In the genomic region with DNA sequence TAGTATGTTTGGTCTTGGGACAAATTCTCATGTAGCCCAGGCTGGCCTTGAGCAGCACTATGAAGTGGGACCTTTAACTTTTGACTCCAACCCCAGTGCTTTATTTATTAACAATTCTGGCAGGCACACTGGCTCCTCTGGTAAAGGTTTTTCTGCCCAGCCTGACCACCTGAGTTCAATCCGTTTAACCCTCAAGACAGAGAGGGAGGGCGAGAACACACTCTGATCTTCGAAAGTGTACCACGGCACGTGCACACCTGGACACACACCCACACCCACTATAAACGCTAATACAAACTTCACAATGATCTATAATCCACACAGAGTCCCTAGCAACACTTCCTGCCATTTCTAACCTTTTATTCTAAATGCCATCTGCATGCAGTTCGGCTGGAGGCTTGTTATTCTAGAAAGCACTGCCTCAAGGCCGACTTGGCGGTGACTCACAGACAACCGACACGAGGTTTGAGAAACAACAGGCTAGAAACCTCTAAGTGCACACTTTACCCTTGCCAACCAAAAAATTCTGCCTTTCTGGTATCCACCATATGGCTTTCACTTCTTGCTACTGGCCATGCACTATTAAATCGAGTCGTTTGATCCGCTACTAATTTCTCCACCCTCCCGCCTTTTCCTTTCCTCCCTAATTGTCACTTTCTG, we compare ENCODE assay signal across 8 mouse cellular contexts. TPM values are rescaled to one million over a fixed set of nuclear protein-coding genes. Genes with fewer than 3 reads are reported as not detected.
DNase-seq lines count a peak whose midpoint lies in the region; ATAC-seq and TF ChIP-seq lines count a peak whose summit lies in the region.

No protein-coding gene starts in this region.

- H3K4me1 ChIP-seq in heart, embryonic 14.5 days (ENCODE audit: control insufficient read depth in 2 of 2, insufficient read depth in 2 of 2, low read length in 2 of 2): peaks cover 3 to 14% of the 10 kb centered on the region in 2 experiments; a peak in 3 of 4 replicates
- H3K4me1 ChIP-seq in hindbrain, embryonic 15.5 days (replicated peaks): peaks cover 13% of the 10 kb centered on the region
- H3K4me1 ChIP-seq in midbrain, embryonic 12.5 days: peaks cover 12% of the 10 kb centered on the region

- 15% methylated on average over 15 of the region's 15 CpGs for WGBS in heart, embryonic 14.5 days
- 17% methylated on average over 15 of the region's 15 CpGs for WGBS in hindbrain, embryonic 15.5 days
- 17% methylated on average over 15 of the region's 15 CpGs for WGBS in midbrain, embryonic 12.5 days

- no peaks in the 10 kb centered on the region for H3K27me3 ChIP-seq in heart, embryonic 14.5 days (ENCODE audit: control insufficient read depth, insufficient read depth, low read length)
- H3K27me3 ChIP-seq in hindbrain, embryonic 15.5 days: no peaks in the 10 kb centered on the region
- no peaks in the 10 kb centered on the region for H3K27me3 ChIP-seq in midbrain, embryonic 12.5 days

- DNase-seq in heart, postnatal 36 days: no peak
- DNase-seq in CD4-positive, CD25-positive, alpha-beta regulatory T cell, adult 2 months (ENCODE audit: low read depth, low spot score): peak; percentile 51
- DNase-seq in brain, embryonic 14.5 days (ENCODE audit: low read depth): peak; percentile 31
- DNase-seq in cerebellum, adult 9-10 months: no peak
- DNase-seq in gastrocnemius, postnatal 36 days: no peak

- TF ChIP-seq POLR2A in brain, embryonic 14.5 days (IDR thresholded peaks at IDR 0.05; ENCODE audit: borderline replicate concordance, extremely low read depth, insufficient read depth, insufficient read length, poor library complexity, severe bottlenecking): no peak

- H3K27ac ChIP-seq in heart, embryonic 14.5 days (replicated peaks in 1 of 2; ENCODE audit: control insufficient read depth in 1 of 2, insufficient read depth in 1 of 2, low read depth in 2 of 2, low read length in 2 of 2): peak overlapping the region in 1 of 2 experiments; percentile 67; a peak in 2 of 4 replicates
- 0 out of 2 replicates have a peak overlapping the region, but pooled peaks have one; percentile 32 for H3K27ac ChIP-seq in hindbrain, embryonic 15.5 days (replicated peaks)
- no peak overlapping the region for H3K27ac ChIP-seq in midbrain, embryonic 12.5 days (replicated peaks)

- intact Hi-C loops in heart, postnatal 36 days (cut with DNase I): no loop called here
- intact Hi-C loops in gastrocnemius, postnatal 36 days (cut with DNase I): no loop called here

- H3K9me3 ChIP-seq in heart, embryonic 14.5 days (ENCODE audit: control insufficient read depth, low read length): no peaks in the 10 kb centered on the region
- no peaks in the 10 kb centered on the region for H3K9me3 ChIP-seq in hindbrain, embryonic 15.5 days
- H3K9me3 ChIP-seq in midbrain, embryonic 12.5 days: no peaks in the 10 kb centered on the region

- H3K36me3 ChIP-seq in heart, embryonic 14.5 days (ENCODE audit: control insufficient read depth, insufficient read depth, low read length): peaks cover 27% of the 10 kb centered on the region
- peaks cover 11% of the 10 kb centered on the region; the same call in 1 of the 2 replicates for H3K36me3 ChIP-seq in hindbrain, embryonic 15.5 days
- peaks cover 22% of the 10 kb centered on the region for H3K36me3 ChIP-seq in midbrain, embryonic 12.5 days

- peak overlapping the region; percentile 86 for H3K4me2 ChIP-seq in heart, embryonic 14.5 days (ENCODE audit: low read length)
- H3K4me2 ChIP-seq in hindbrain, embryonic 15.5 days: peak overlapping the region; percentile 73
- H3K4me2 ChIP-seq in midbrain, embryonic 12.5 days (replicated peaks): peak overlapping the region; percentile 87

- H3K9ac ChIP-seq in heart, embryonic 14.5 days (ENCODE audit: low read length): peak overlapping the region; percentile 88
- H3K9ac ChIP-seq in hindbrain, embryonic 15.5 days: peak overlapping the region; percentile 75
- H3K9ac ChIP-seq in midbrain, embryonic 12.5 days (replicated peaks): peak overlapping the region; percentile 84

- no peak for ATAC-seq in heart, embryonic 14.5 days (ENCODE audit: insufficient number of reproducible peaks, insufficient read depth, low FRiP score, low read depth)
- ATAC-seq in hindbrain, embryonic 15.5 days (ENCODE audit: low FRiP score, low read depth): no peak
- ATAC-seq in midbrain, embryonic 12.5 days (ENCODE audit: low FRiP score, low read depth): no peak

- H3K4me3 ChIP-seq in heart, embryonic 14.5 days (ENCODE audit: control insufficient read depth in 1 of 2, insufficient read depth in 1 of 2, low read depth in 1 of 2, low read length in 2 of 2): peak overlapping the region; percentile 61 to 83
- H3K4me3 ChIP-seq in hindbrain, embryonic 15.5 days: peak overlapping the region; percentile 76
- peak overlapping the region; percentile 84 for H3K4me3 ChIP-seq in midbrain, embryonic 12.5 days

- TF ChIP-seq CTCF in brain, embryonic 14.5 days (IDR thresholded peaks at IDR 0.05; ENCODE audit: borderline replicate concordance, extremely low read depth, insufficient read depth, insufficient read length): no peak

RNA-seq across cellular contexts. Expression of gene Umps, which starts 0.8 kb away (rescaled TPM):
- 26.9 and 29.7 TPM in 2 replicates for polyA plus RNA-seq in heart, embryonic 14.5 days (2014; fragmentation: Nextera tagmentation; extraction: Ambion mirVana)
- 1 to 10 TPM; 7.9 to 8.6 TPM for total RNA-seq in heart, postnatal 36 days (2021)
- 17.6 and 18.8 TPM in 2 replicates for polyA plus RNA-seq in brain, embryonic 14.5 days (2012; rRNA removed)
- polyA plus RNA-seq in hindbrain, embryonic 15.5 days (2015; fragmentation: Nextera tagmentation; extraction: Ambion mirVana): 24.1 and 25.9 TPM in 2 replicates
- polyA plus RNA-seq in midbrain, embryonic 12.5 days (2016; fragmentation: Nextera tagmentation; extraction: Ambion mirVana): 46.8 and 47.0 TPM in 2 replicates
- total RNA-seq in gastrocnemius, postnatal 36 days (2021): 1 to 10 TPM; 4.9 to 5.6 TPM

Comparison
In these comparisons a context has a peak if more than half of its experiments do, and no peak if none do; other contexts are left out.
1. DNase-seq: peak in CD4-positive, CD25-positive, alpha-beta regulatory T cell, adult 2 months (single experiment) and brain, embryonic 14.5 days (single experiment); none in heart, postnatal 36 days (0 of 2), cerebellum, adult 9-10 months (single experiment) and gastrocnemius, postnatal 36 days (0 of 2).
2. Peak in every context shown above with its lines, with median percentiles within 50 percentile points of each other: H3K4me2 ChIP-seq, H3K4me3 ChIP-seq and H3K9ac ChIP-seq.